Mouse (Mus musculus): ENCODE results near the gene Zfp61.

DNA sequence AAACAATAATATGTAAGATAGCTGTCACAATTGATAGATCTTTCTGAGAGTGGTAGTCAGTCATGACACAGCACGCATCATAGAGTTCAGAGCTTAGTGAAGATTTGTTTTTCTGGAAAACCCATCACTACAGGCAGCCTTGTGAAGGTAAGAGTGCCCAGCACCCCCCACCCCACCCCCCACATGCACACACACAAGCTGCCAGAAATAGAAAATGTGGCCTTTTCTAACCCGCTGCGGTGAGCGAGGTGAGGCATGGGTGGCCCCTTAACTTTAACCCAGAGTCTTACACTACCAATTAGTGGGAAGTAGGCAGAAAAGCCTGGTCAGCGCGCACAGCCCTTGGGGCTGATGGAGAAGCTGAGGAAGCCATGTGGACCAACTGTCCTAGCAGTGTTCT lies 29.8 kb downstream of the Zfp61 start:
- TF ChIP-seq MYC (IDR thresholded peaks at IDR 0.05; ENCODE audit: low read depth, low read length) (no peak), POLR2A (IDR thresholded peaks at IDR 0.05; ENCODE audit: control insufficient read depth in 1 of 2, insufficient read depth in 1 of 2, low read depth in 1 of 2, low read length in 2 of 2, poor library complexity in 1 of 2) (no peak), HCFC1 (IDR thresholded peaks at IDR 0.05; ENCODE audit: low read depth, low read length) (no peak), CTCF (IDR thresholded peaks at IDR 0.05 in 2 of 3, conservative IDR thresholded peaks at IDR 0.05 in 1 of 3; ENCODE audit: control insufficient read depth in 1 of 3, insufficient read depth in 1 of 3, low read depth in 2 of 3, low read length in 3 of 3, poor library complexity in 1 of 3, severe bottlenecking in 1 of 3) (no peak), MXI1 (IDR thresholded peaks at IDR 0.05; ENCODE audit: low read depth, low read length) (no peak), KAT2A (conservative IDR thresholded peaks at IDR 0.05; ENCODE audit: low read depth, low read length) (no peak), POLR2AphosphoS5 (IDR thresholded peaks at IDR 0.05; ENCODE audit: borderline replicate concordance, low read depth, low read length) (no peak)
